Mouse (Mus musculus): Measurements from ENCODE around the gene Myo1g. TPM values are rescaled to one million over a fixed set of nuclear protein-coding genes. Genes with fewer than 3 reads are reported as not detected.

The Myo1g gene
- polyA plus RNA-seq, 1 experiment from 2014 or later, result 0.53 TPM

DNA sequence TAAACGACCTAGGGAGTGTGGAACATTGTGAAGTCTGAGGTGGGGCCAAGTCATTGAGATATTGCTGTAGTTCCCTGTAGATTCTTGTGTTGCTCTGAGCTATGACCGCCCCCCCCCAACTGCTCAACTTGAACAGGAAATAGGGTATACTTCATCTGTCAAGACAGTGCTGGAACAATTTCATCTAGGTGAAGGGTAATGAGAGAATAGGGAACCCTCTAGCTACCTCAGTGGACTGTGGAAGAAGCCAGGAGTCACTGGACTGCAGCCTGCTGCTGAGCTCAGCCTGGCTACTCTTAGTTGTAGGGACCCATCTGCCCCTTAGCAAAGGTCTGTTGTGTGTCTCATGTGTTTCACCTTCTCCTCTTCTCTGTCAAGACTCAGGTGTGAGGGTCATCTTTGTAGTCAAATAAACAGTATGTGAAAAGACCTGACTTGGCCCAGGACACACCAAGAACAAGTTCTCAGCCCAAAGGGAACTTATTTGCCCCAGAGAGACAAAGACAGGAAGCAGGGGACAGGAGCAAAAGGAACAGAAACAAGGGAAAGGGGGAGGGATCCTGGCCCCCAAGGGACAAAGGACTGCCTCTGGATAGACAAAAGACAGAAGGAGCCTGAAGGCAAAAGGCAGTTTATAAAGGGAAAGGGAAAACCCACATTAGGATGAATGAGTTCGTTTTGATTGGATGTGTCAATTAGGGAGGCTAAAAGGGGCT, 36.4 kb downstream of the Myo1g start:
- no peak overlapping the region for H3K9ac ChIP-seq (ENCODE audit: low read depth, low read length)
- no peak for ATAC-seq
- H3K4me2 ChIP-seq (ENCODE audit: low read length), result no peak overlapping the region
- no peak overlapping the region for H3K27ac ChIP-seq (ENCODE audit: low read length)
- no peaks in the 10 kb centered on the region for H3K4me1 ChIP-seq (ENCODE audit: control insufficient read depth, insufficient read depth, low read length)
- WGBS, result 56% methylated on average over 3 of the region's 3 CpGs
- H3K27me3 ChIP-seq (ENCODE audit: control insufficient read depth, insufficient read depth, low read depth, low read length), result peaks cover 2% of the 10 kb centered on the region; the same call in 1 of the 2 replicates
- no peaks in the 10 kb centered on the region for H3K9me3 ChIP-seq (replicated peaks; ENCODE audit: control insufficient read depth, low read length, poor library complexity, severe bottlenecking)
- no peak overlapping the region for H3K4me3 ChIP-seq (ENCODE audit: low read depth, low read length)
- no peaks in the 10 kb centered on the region for H3K36me3 ChIP-seq (ENCODE audit: control insufficient read depth, insufficient read depth, low read length)

DNA sequence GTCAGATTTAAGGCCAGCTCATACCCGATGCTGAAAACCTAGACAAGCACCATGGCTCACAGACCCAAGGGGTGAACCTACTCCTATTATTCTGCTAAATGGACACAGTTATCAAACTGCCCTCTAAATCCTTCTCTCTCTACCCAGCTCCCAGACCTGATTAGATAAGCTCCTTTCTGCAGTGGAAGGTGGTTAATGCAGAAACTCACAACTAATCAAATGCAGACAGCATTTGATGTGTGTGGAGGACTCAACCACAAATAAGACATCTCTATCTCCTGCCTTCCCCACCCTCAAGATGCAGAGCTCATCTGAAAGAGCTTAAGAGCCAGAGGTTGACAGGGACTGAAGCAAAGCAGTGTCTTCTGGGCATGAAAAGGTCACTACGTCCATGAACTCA, 37.7 kb downstream of the Myo1g start:
- no peak overlapping the region for H3K27ac ChIP-seq (ENCODE audit: low read length)
- H3K9ac ChIP-seq (ENCODE audit: low read depth, low read length), result no peak overlapping the region
- 89% methylated on average over 2 of the region's 2 CpGs for WGBS
- no peaks in the 10 kb centered on the region for H3K9me3 ChIP-seq (replicated peaks; ENCODE audit: control insufficient read depth, low read length, poor library complexity, severe bottlenecking)
- ATAC-seq, result no peak
- H3K4me2 ChIP-seq (ENCODE audit: low read length), result no peak overlapping the region
- no peaks in the 10 kb centered on the region for H3K4me1 ChIP-seq (ENCODE audit: control insufficient read depth, insufficient read depth, low read length)
- H3K36me3 ChIP-seq (ENCODE audit: control insufficient read depth, insufficient read depth, low read length), result no peaks in the 10 kb centered on the region
- no peak overlapping the region for H3K4me3 ChIP-seq (ENCODE audit: low read depth, low read length)
- H3K27me3 ChIP-seq (ENCODE audit: control insufficient read depth, insufficient read depth, low read depth, low read length), result peaks cover 2% of the 10 kb centered on the region; the same call in 1 of the 2 replicates

DNA sequence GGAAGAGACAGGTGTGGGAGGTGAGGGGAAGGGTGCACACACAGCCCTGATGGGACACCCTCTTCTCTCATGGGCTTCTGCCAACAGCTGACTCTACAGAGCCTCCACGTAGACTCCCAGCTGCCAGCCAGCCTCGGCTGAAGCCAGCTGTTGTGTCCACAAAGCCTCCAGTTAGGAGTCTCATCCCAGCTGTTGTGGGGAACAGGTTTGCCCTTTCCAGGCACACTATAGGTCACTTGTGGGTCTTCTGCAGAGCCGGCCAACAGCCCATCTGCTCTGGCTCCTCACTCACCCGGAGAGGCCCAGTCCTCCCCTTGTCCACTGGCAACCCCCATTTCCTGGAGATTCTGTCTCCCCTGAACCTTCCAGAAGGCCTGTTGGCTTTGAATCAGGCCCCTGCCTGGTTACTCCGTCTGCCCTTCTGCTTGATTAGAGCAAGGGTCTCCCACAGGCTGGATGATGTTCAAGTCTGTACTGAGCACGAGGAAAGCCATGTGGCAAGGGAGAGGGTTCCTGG, 39.0 kb downstream of the Myo1g start:
- Histone ChIP-seq H3K4me3 (ENCODE audit: low read depth, low read length) (no peak overlapping the region), H3K4me2 (ENCODE audit: low read length) (no peak overlapping the region), H3K36me3 (ENCODE audit: control insufficient read depth, insufficient read depth, low read length) (no peaks in the 10 kb centered on the region), H3K9me3 (replicated peaks; ENCODE audit: control insufficient read depth, low read length, poor library complexity, severe bottlenecking) (no peaks in the 10 kb centered on the region), H3K27me3 (ENCODE audit: control insufficient read depth, insufficient read depth, low read depth, low read length) (peaks cover 2% of the 10 kb centered on the region; the same call in 1 of the 2 replicates), H3K27ac (ENCODE audit: low read length) (no peak overlapping the region), H3K9ac (ENCODE audit: low read depth, low read length) (no peak overlapping the region), H3K4me1 (ENCODE audit: control insufficient read depth, insufficient read depth, low read length) (0 out of 2 replicates have a peak, but pooled peaks cover 3% of the 10 kb centered on the region)
- ATAC-seq, result no peak
- WGBS, result 80% methylated on average over 6 of the region's 6 CpGs

DNA sequence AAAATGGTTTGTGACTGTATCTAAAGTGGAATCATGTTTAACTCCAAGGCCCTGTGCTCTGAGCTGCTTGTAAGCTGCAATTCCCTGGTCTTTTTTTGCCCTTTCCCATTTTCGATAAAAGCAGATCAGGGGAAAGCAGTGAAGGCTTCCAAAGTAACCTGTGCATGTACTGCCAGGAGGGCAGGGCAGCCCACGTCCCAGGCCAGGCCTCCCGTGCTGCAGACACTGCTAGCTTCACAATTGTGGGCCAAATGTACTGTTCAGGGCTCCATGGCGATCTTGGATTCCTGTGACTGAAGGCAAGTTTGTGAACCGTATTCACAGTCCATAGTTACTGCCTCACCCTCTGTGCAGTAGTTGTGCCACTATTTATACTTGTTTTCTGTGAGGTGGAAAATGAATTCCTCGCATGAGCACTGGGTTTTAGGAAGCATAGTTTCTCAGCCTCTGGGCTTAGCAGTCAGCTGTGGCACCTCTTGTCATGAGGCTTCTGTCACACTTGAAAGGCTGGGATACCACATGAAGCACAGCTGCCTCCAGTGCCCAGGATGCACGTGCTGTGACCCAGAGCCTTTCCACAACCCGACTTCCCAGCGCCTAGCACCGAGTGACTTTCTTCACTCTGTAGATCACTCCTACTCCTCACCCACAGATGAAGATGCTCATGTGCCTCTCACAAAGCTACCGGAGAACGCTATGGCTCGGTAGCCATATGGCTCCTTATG, 39.9 kb downstream of the Myo1g start:
- no peaks in the 10 kb centered on the region for H3K9me3 ChIP-seq (replicated peaks; ENCODE audit: control insufficient read depth, low read length, poor library complexity, severe bottlenecking)
- 82% methylated on average over 13 of the region's 13 CpGs for WGBS
- H3K4me1 ChIP-seq (ENCODE audit: control insufficient read depth, insufficient read depth, low read length), result 0 out of 2 replicates have a peak, but pooled peaks cover 3% of the 10 kb centered on the region
- H3K36me3 ChIP-seq (ENCODE audit: control insufficient read depth, insufficient read depth, low read length), result no peaks in the 10 kb centered on the region
- H3K27me3 ChIP-seq (ENCODE audit: control insufficient read depth, insufficient read depth, low read depth, low read length), result peaks cover 2% of the 10 kb centered on the region; the same call in 1 of the 2 replicates
- H3K9ac ChIP-seq (ENCODE audit: low read depth, low read length), result no peak overlapping the region
- H3K4me2 ChIP-seq (ENCODE audit: low read length), result no peak overlapping the region
- ATAC-seq, result no peak
- H3K4me3 ChIP-seq (ENCODE audit: low read depth, low read length), result no peak overlapping the region
- no peak overlapping the region for H3K27ac ChIP-seq (ENCODE audit: low read length)

DNA sequence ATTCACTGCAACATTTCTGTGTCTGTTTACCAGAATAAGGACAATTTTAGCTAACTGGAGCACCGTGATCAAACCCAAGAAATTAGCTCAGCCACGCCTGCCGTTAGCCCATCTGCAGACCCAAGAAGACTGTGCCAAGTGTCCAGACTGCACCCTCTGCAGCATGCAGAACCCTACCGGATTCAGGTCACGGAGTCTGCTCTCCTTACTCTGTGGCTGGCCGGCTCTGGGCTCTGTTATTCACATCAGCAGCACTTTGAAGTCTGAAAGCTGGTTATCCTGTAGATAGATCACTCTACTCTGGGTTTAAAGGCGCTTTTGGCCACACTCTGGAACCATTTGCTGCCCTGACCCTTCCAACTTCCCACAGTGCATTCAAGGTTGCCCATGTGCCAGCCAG, 40.6 kb downstream of the Myo1g start:
- Histone ChIP-seq H3K27ac (ENCODE audit: low read length) (no peak overlapping the region), H3K27me3 (ENCODE audit: control insufficient read depth, insufficient read depth, low read depth, low read length) (peaks cover 2% of the 10 kb centered on the region; the same call in 1 of the 2 replicates), H3K36me3 (ENCODE audit: control insufficient read depth, insufficient read depth, low read length) (no peaks in the 10 kb centered on the region), H3K9ac (ENCODE audit: low read depth, low read length) (no peak overlapping the region), H3K4me3 (ENCODE audit: low read depth, low read length) (no peak overlapping the region), H3K9me3 (replicated peaks; ENCODE audit: control insufficient read depth, low read length, poor library complexity, severe bottlenecking) (no peaks in the 10 kb centered on the region), H3K4me2 (ENCODE audit: low read length) (no peak overlapping the region), H3K4me1 (ENCODE audit: control insufficient read depth, insufficient read depth, low read length) (0 out of 2 replicates have a peak, but pooled peaks cover 3% of the 10 kb centered on the region)
- 75% methylated on average over 7 of the region's 7 CpGs for WGBS
- ATAC-seq, result no peak

DNA sequence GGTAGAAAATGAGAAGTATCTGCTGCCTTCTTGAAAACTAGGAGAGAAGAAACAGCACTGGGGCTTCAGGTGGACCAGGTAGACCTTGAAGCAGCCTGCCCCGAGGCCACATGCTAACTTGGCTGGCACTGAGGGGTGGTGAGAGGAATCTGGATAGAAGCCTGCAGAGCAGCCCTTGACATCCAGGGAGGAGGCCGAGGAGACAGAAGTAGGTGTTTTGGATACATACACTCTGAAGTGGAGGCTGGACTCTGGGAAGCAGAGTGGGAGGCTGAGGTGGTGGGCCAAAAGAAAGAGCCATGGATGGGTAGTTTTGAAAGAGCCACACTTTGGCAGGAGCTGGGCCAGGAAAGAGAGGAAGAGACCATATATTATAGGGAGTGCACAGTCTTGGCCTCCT, 41.5 kb downstream of the Myo1g start:
- H3K27me3 ChIP-seq (ENCODE audit: control insufficient read depth, insufficient read depth, low read depth, low read length), result peaks cover 2% of the 10 kb centered on the region; the same call in 1 of the 2 replicates
- H3K9me3 ChIP-seq (replicated peaks; ENCODE audit: control insufficient read depth, low read length, poor library complexity, severe bottlenecking), result no peaks in the 10 kb centered on the region
- no peak for ATAC-seq
- H3K4me2 ChIP-seq (ENCODE audit: low read length), result no peak overlapping the region
- peaks cover 6% of the 10 kb centered on the region for H3K4me1 ChIP-seq (ENCODE audit: control insufficient read depth, insufficient read depth, low read length)
- WGBS, result 76% methylated on average over 2 of the region's 2 CpGs
- no peak overlapping the region for H3K27ac ChIP-seq (ENCODE audit: low read length)
- no peak overlapping the region for H3K9ac ChIP-seq (ENCODE audit: low read depth, low read length)
- H3K36me3 ChIP-seq (ENCODE audit: control insufficient read depth, insufficient read depth, low read length), result no peaks in the 10 kb centered on the region
- no peak overlapping the region for H3K4me3 ChIP-seq (ENCODE audit: low read depth, low read length)

DNA sequence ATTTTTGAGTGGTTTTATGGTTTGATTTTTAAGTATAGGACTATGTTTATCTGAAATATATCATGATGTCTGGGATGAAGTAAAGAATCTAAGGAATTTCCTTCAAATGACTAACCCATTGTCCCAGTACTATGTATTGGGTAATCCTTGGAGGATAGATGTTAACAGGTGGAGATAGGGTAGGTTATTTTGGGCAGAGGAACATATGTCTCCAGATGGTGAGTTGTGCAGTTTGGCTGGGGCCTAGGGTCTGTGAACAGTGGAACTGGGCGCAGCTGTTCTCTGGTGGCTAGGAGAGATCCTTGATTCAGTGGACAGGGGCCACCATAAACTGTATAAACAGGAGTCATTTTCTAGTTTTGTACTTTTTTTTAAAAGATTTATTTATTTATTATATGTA, 43.4 kb downstream of the Myo1g start:
- H3K9ac ChIP-seq (ENCODE audit: low read depth, low read length), result no peak overlapping the region
- no peak overlapping the region for H3K4me2 ChIP-seq (ENCODE audit: low read length)
- H3K27me3 ChIP-seq (ENCODE audit: control insufficient read depth, insufficient read depth, low read depth, low read length), result peaks cover 2% of the 10 kb centered on the region; the same call in 1 of the 2 replicates
- 92% methylated on average over 1 of the region's 1 CpGs for WGBS
- no peaks in the 10 kb centered on the region for H3K36me3 ChIP-seq (ENCODE audit: control insufficient read depth, insufficient read depth, low read length)
- ATAC-seq, result no peak
- H3K4me1 ChIP-seq (ENCODE audit: control insufficient read depth, insufficient read depth, low read length), result peaks cover 21% of the 10 kb centered on the region
- no peak overlapping the region for H3K4me3 ChIP-seq (ENCODE audit: low read depth, low read length)
- H3K9me3 ChIP-seq (replicated peaks; ENCODE audit: control insufficient read depth, low read length, poor library complexity, severe bottlenecking), result no peaks in the 10 kb centered on the region
- no peak overlapping the region for H3K27ac ChIP-seq (ENCODE audit: low read length)

DNA sequence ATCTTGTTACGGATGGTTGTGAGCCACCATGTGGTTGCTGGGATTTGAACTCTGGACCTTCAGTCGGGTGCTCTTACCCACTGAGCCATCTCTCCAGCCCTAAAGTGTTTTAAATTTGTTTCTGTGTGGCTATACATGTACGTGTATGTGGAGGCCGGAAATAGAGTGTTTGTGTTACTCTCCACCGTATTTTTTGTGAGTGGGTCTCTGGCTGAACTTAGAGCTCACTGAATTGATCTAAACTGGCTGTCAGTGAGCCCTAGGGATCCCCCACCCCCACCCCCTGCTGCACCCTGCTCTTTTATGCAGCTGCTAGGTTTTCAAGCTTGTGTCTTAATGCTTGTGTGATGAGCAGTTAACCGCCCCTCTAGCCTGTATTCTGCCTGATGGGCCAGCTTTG, 43.9 kb downstream of the Myo1g start:
- Histone ChIP-seq H3K4me3 (ENCODE audit: low read depth, low read length) (no peak overlapping the region), H3K9ac (ENCODE audit: low read depth, low read length) (no peak overlapping the region), H3K4me2 (ENCODE audit: low read length) (no peak overlapping the region), H3K36me3 (ENCODE audit: control insufficient read depth, insufficient read depth, low read length) (no peaks in the 10 kb centered on the region), H3K27me3 (ENCODE audit: control insufficient read depth, insufficient read depth, low read depth, low read length) (peaks cover 2% of the 10 kb centered on the region; the same call in 1 of the 2 replicates), H3K27ac (ENCODE audit: low read length) (no peak overlapping the region), H3K9me3 (replicated peaks; ENCODE audit: control insufficient read depth, low read length, poor library complexity, severe bottlenecking) (no peaks in the 10 kb centered on the region), H3K4me1 (ENCODE audit: control insufficient read depth, insufficient read depth, low read length) (peaks cover 24% of the 10 kb centered on the region)
- no peak for ATAC-seq
- WGBS, result 69% methylated on average over 6 of the region's 6 CpGs
